Comparison of ENCODE assay signal across 29 mouse cellular contexts in the genomic region with DNA sequence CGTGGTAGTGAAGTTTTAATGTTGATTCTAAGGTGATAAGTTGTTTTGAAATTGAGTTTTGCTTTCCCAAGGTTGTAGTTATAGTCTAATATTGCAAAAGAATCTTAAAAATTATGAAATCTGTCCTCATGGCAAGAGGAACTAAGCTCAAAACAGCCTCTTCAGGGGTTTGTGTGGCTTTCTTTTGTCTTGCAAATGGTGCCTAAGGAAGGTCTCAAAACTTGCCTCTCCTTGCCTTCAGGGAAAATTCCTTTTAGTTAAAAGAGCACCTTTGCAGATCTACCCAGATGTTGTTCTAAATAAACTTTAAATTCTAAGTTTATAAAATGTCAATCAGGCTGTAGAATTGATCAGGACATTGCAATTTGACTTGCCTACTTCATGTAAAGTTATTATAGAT. TPM values are rescaled to one million over a fixed set of nuclear protein-coding genes. Genes with fewer than 3 reads are reported as not detected.
DNase-seq lines count a peak whose midpoint lies in the region.
"Had no signal": no experiment of that assay in that cellular context is flagged by ENCODE, and none has a peak within 500 bp of the region (broad histone marks: within the 10 kb centered on the region; RNA-seq: fewer than 3 reads in every experiment).

No protein-coding gene starts in this region.

- no peaks in the 10 kb centered on the region for H3K27me3 ChIP-seq in embryonic facial prominence, embryonic 10.5 days (replicated peaks; ENCODE audit: low read depth, poor library complexity, severe bottlenecking)
- H3K27me3 ChIP-seq: CH12.LX; embryonic facial prominence, embryonic 13.5 days; embryonic facial prominence, embryonic 15.5 days; forebrain, embryonic 13.5 days; forebrain, embryonic 15.5 days had no signal

- H3K27ac ChIP-seq in embryonic facial prominence, embryonic 10.5 days (replicated peaks), result no peak overlapping the region
- H3K27ac ChIP-seq: embryonic facial prominence, embryonic 13.5 days; embryonic facial prominence, embryonic 15.5 days; forebrain, embryonic 10.5 days; forebrain, embryonic 13.5 days; forebrain, embryonic 15.5 days had no signal

- no peaks in the 10 kb centered on the region for H3K36me3 ChIP-seq in embryonic facial prominence, embryonic 10.5 days (replicated peaks)
- H3K36me3 ChIP-seq: embryonic facial prominence, embryonic 13.5 days; embryonic facial prominence, embryonic 15.5 days; forebrain, embryonic 10.5 days; forebrain, embryonic 15.5 days had no signal

- WGBS in embryonic facial prominence, embryonic 10.5 days, result 34% methylated on average over 1 of the region's 1 CpGs

- no peak overlapping the region for H3K4me3 ChIP-seq in embryonic facial prominence, embryonic 10.5 days
- H3K4me3 ChIP-seq: embryonic facial prominence, embryonic 13.5 days; embryonic facial prominence, embryonic 15.5 days; erythroblast, embryonic 14.5 days; forebrain, embryonic 10.5 days; forebrain, embryonic 13.5 days; forebrain, embryonic 15.5 days had no signal

- no peaks in the 10 kb centered on the region for H3K4me1 ChIP-seq in embryonic facial prominence, embryonic 10.5 days
- H3K4me1 ChIP-seq: embryonic facial prominence, embryonic 13.5 days; embryonic facial prominence, embryonic 15.5 days; forebrain, embryonic 10.5 days; forebrain, embryonic 13.5 days; forebrain, embryonic 15.5 days had no signal

- DNase-seq in 416B (ENCODE audit: low read depth) (peak; percentile 0), ES-CJ7 (ENCODE audit: low read depth, low spot score) (peak; percentile 54), ZHBTc4 (ENCODE audit: low read depth, low spot score) (peak; percentile 48)
- DNase-seq in cerebellum, adult 11 months, result no peak
- no peak for DNase-seq in embryonic facial prominence, embryonic 10.5 days (ENCODE audit: low spot score)
- no peak for DNase-seq in gastrocnemius, postnatal 14 days
- DNase-seq: adrenal gland, adult 2 months; adrenal gland, postnatal 10 days; adrenal gland, postnatal 25 days; B cell, adult 2 months; cerebellum, adult 11-12 months; cerebellum, adult 2 months; cerebellum, adult 9-10 months; cerebellum, postnatal 10 days; cerebellum, postnatal 25 days; forebrain, postnatal 0 days had no signal

- peaks cover 8% of the 10 kb centered on the region; the same call in 1 of the 2 replicates for H3K9me3 ChIP-seq in embryonic facial prominence, embryonic 10.5 days
- H3K9me3 ChIP-seq: forebrain, embryonic 15.5 days had no signal

- intact Hi-C loops in gastrocnemius, postnatal 14 days (cut with DNase I; ENCODE audit: low total_unique reads), result no loop called here

RNA-seq across cellular contexts. Expression of gene Sult2a3, which starts 6.1 kb away (rescaled TPM):
- not detected in 2 replicates for polyA plus RNA-seq in embryonic facial prominence, embryonic 10.5 days (2016; fragmentation: Nextera tagmentation; extraction: Ambion mirVana)
- total RNA-seq in gastrocnemius, postnatal 14 days (2021), result not detected
- total RNA-seq: adrenal gland, adult 2 months; adrenal gland, postnatal 25 days; CH12.LX; ES-E14; forebrain, postnatal 0 days; MEL had no signal
- polyA plus RNA-seq: adrenal gland, adult 2 months; brain, embryonic 14.5 days; CD4-positive, CD25-positive, alpha-beta regulatory T cell, adult 4 months; cerebellum, adult 2 months; cortical plate, adult 2 months; embryonic facial prominence, embryonic 11.5 days; embryonic facial prominence, embryonic 13.5 days; embryonic facial prominence, embryonic 15.5 days; erythroblast, embryonic 14.5 days; forebrain, embryonic 10.5 days; forebrain, embryonic 13.5 days; forebrain, embryonic 15.5 days; forebrain, postnatal 0 days had no signal

Comparison
In these comparisons a context has a peak if more than half of its experiments do, and no peak if none do; other contexts are left out.
1. DNase-seq: peak in 416B (single experiment), ES-CJ7 (single experiment) and ZHBTc4 (single experiment); none in cerebellum, adult 11 months (single experiment), embryonic facial prominence, embryonic 10.5 days (single experiment) and gastrocnemius, postnatal 14 days (single experiment).